Mouse (Mus musculus): Measurements from ENCODE around the gene Olfr1265. TPM values are rescaled to one million over a fixed set of nuclear protein-coding genes. Genes with fewer than 3 reads are reported as not detected.

Gene Olfr1265
- polyA plus RNA-seq, 1 experiment, result not detected

DNA sequence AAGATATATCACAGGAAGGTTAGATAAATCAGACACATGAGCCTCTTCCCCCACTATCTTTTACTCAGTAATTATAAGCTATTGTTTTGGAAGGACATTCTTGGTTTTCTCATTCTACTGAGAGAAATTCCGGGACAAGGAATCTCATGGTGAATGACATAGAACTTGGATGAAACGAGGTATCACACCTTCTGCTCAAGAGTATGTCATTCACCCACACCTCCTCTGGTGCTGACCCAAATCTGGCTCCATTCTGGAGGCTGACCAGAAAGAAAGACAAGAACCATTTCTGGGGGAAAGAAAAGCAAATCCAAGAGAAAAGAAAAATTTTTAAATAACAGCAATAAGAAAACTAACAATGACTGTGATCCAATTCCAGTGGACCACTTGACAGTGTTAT, 34.9 kb downstream of the Olfr1265 start:
- H3K4me3 ChIP-seq (ENCODE audit: low read depth, low read length), result no peak overlapping the region
- H3K9me3 ChIP-seq (replicated peaks; ENCODE audit: control insufficient read depth, insufficient read depth, low read length, poor library complexity, severe bottlenecking), result no peaks in the 10 kb centered on the region
- no peaks in the 10 kb centered on the region for H3K4me1 ChIP-seq (ENCODE audit: control insufficient read depth, insufficient read depth, low read length)
- TF ChIP-seq CTCF (IDR thresholded peaks at IDR 0.05; ENCODE audit: low read depth, low read length) (no peak), EP300 (IDR thresholded peaks at IDR 0.05; ENCODE audit: insufficient read depth, low read depth, low read length) (no peak), POLR2A (IDR thresholded peaks at IDR 0.05; ENCODE audit: insufficient read depth, low read length) (no peak)
- no peaks in the 10 kb centered on the region for H3K27me3 ChIP-seq (ENCODE audit: control insufficient read depth, insufficient read depth, low read length, poor library complexity, severe bottlenecking)
- no peaks in the 10 kb centered on the region for H3K36me3 ChIP-seq (ENCODE audit: control insufficient read depth, insufficient read depth, low read length, poor library complexity, severe bottlenecking)
- no peak overlapping the region for H3K9ac ChIP-seq (ENCODE audit: low read depth, poor library complexity, severe bottlenecking)
- no peak overlapping the region for H3K27ac ChIP-seq (ENCODE audit: insufficient read depth, low read length)

Other genes with a start within 250 kb of the Olfr1265 start
- not detected in 2 replicates for gene Olfr1254, start 241.7 kb upstream of the Olfr1265 start, polyA plus RNA-seq (2011; ENCODE audit: insufficient read depth, insufficient read length, low read depth, missing spikeins)
- gene Olfr1255, start 223.3 kb upstream of the Olfr1265 start, polyA plus RNA-seq (2011; ENCODE audit: insufficient read depth, insufficient read length, low read depth, missing spikeins), result not detected in 2 replicates
- not detected in 2 replicates for gene Olfr1256, start 193.8 kb upstream of the Olfr1265 start, polyA plus RNA-seq (2011; ENCODE audit: insufficient read depth, insufficient read length, low read depth, missing spikeins)
- gene Olfr48, start 187.1 kb upstream of the Olfr1265 start, polyA plus RNA-seq (2011; ENCODE audit: insufficient read depth, insufficient read length, low read depth, missing spikeins), result not detected in 2 replicates
- not detected in 2 replicates for gene Olfr1257, start 156.9 kb upstream of the Olfr1265 start, polyA plus RNA-seq (2011; ENCODE audit: insufficient read depth, insufficient read length, low read depth, missing spikeins)
- gene Olfr1258, start 108.0 kb upstream of the Olfr1265 start, polyA plus RNA-seq (2011; ENCODE audit: insufficient read depth, insufficient read length, low read depth, missing spikeins), result not detected in 2 replicates
- gene Olfr1259, start 86.7 kb upstream of the Olfr1265 start, polyA plus RNA-seq (2011; ENCODE audit: insufficient read depth, insufficient read length, low read depth, missing spikeins), result not detected in 2 replicates
- gene Olfr1260, start 61.0 kb upstream of the Olfr1265 start, polyA plus RNA-seq (2011; ENCODE audit: insufficient read depth, insufficient read length, low read depth, missing spikeins), result not detected in 2 replicates
- gene Olfr1261, start 44.1 kb upstream of the Olfr1265 start, polyA plus RNA-seq (2011; ENCODE audit: insufficient read depth, insufficient read length, low read depth, missing spikeins), result not detected in 2 replicates
- not detected in 2 replicates for gene Olfr1262, start 35.2 kb upstream of the Olfr1265 start, polyA plus RNA-seq (2011; ENCODE audit: insufficient read depth, insufficient read length, low read depth, missing spikeins)
- not detected in 2 replicates for gene Olfr1263, start 23.2 kb upstream of the Olfr1265 start, polyA plus RNA-seq (2011; ENCODE audit: insufficient read depth, insufficient read length, low read depth, missing spikeins)
- not detected in 2 replicates for gene Olfr1264, start 9.8 kb upstream of the Olfr1265 start, polyA plus RNA-seq (2011; ENCODE audit: insufficient read depth, insufficient read length, low read depth, missing spikeins)
- not detected in 2 replicates for gene Olfr140, start 28.3 kb downstream of the Olfr1265 start, polyA plus RNA-seq (2011; ENCODE audit: insufficient read depth, insufficient read length, low read depth, missing spikeins)
- not detected in 2 replicates for gene Olfr1269, start 86.1 kb downstream of the Olfr1265 start, polyA plus RNA-seq (2011; ENCODE audit: insufficient read depth, insufficient read length, low read depth, missing spikeins)
- not detected in 2 replicates for gene Olfr32, start 107.0 kb downstream of the Olfr1265 start, polyA plus RNA-seq (2011; ENCODE audit: insufficient read depth, insufficient read length, low read depth, missing spikeins)
- gene Olfr1270, start 117.8 kb downstream of the Olfr1265 start, polyA plus RNA-seq (2011; ENCODE audit: insufficient read depth, insufficient read length, low read depth, missing spikeins), result not detected in 2 replicates
- gene Olfr1506, start 189.2 kb downstream of the Olfr1265 start, polyA plus RNA-seq (2011; ENCODE audit: insufficient read depth, insufficient read length, low read depth, missing spikeins), result not detected in 2 replicates
- not detected in 2 replicates for gene Olfr142, start 222.3 kb downstream of the Olfr1265 start, polyA plus RNA-seq (2011; ENCODE audit: insufficient read depth, insufficient read length, low read depth, missing spikeins)
- gene Olfr1271, start 235.7 kb downstream of the Olfr1265 start, polyA plus RNA-seq (2011; ENCODE audit: insufficient read depth, insufficient read length, low read depth, missing spikeins), result 0.11 TPM in 1 of 2 replicates, not detected in the other